Mouse (Mus musculus) MEL-GATA-1-ER (cell line): ENCODE data around the gene Ecsit.
A peak's percentile ranks its signal among the peaks of the same experiment; 100 is the strongest.
"Not testable (repeated sequence)": the region's sequence is repeated elsewhere in the genome, so short reads cannot be mapped to it uniquely, and the experiment has no call there.

Source experiments
- DNase-seq: peaks from one replicate; pipeline ENCODE4 v3.0.0-alpha.2; 2012; ENCODE audit warnings: low read depth; ENCODE audit errors: extremely low read depth

Gene Ecsit

GRCm38 (mm10) chr9:22089986-22090385 lies 4.7 kb upstream of the Ecsit start:
- no peak for DNase-seq

- DNase-seq, result no peak
Measured at GRCm38 (mm10) chr9:22089281-22089680, 4.0 kb upstream of the Ecsit start.

GRCm38 (mm10) chr9:22087034-22087618 lies 1.9 kb upstream of the Ecsit start:
- DNase-seq, result no peak

- DNase-seq, result no peak
Measured at GRCm38 (mm10) chr9:22086012-22086411, 774 bp upstream of the Ecsit start.

- DNase-seq, result no peak
Measured at GRCm38 (mm10) chr9:22084667-22085021, 594 bp downstream of the Ecsit start.

- no peak for DNase-seq
Measured at GRCm38 (mm10) chr9:22076223-22076622, 9.0 kb downstream of the Ecsit start.

GRCm38 (mm10) chr9:22075778-22076177 lies 9.5 kb downstream of the Ecsit start:
- DNase-seq, result not testable (repeated sequence)

- no peak for DNase-seq
Measured at GRCm38 (mm10) chr9:22072276-22072675, 13.0 kb downstream of the Ecsit start.

- DNase-seq, result peak; percentile 93
Measured at GRCm38 (mm10) chr9:22070791-22071573, 14.3 kb downstream of the Ecsit start, which contains the start of the genes Gm49318 and Zfp653. Gene Gm49318 (minus strand): TSS chr9:22071259. Gene Zfp653 (minus strand): TSS chr9:22071376.

GRCm38 (mm10) chr9:22069881-22070553 lies 15.2 kb downstream of the Ecsit start:
- no peak for DNase-seq

GRCm38 (mm10) chr9:22067195-22067594 lies 18.0 kb downstream of the Ecsit start:
- no peak for DNase-seq

- no peak for DNase-seq
Measured at GRCm38 (mm10) chr9:22066433-22066832, 18.8 kb downstream of the Ecsit start.

- no peak for DNase-seq
Measured at GRCm38 (mm10) chr9:22065642-22066041, 19.6 kb downstream of the Ecsit start.

GRCm38 (mm10) chr9:22064341-22064740 lies 20.9 kb downstream of the Ecsit start:
- DNase-seq, result no peak

GRCm38 (mm10) chr9:22061339-22061738 lies 23.9 kb downstream of the Ecsit start:
- no peak for DNase-seq

GRCm38 (mm10) chr9:22058011-22058424 lies 27.2 kb downstream of the Ecsit start:
- no peak for DNase-seq

- DNase-seq, result no peak
Measured at GRCm38 (mm10) chr9:22057031-22057517, 28.2 kb downstream of the Ecsit start.

- DNase-seq, result no peak
Measured at GRCm38 (mm10) chr9:22056303-22056910, 28.8 kb downstream of the Ecsit start.

GRCm38 (mm10) chr9:22055713-22056112 lies 29.5 kb downstream of the Ecsit start:
- DNase-seq, result no peak

GRCm38 (mm10) chr9:22054411-22055076 lies 30.7 kb downstream of the Ecsit start:
- peak; percentile 64 for DNase-seq

- no peak for DNase-seq
Measured at GRCm38 (mm10) chr9:22053657-22054056, 31.6 kb downstream of the Ecsit start.
